Mouse (Mus musculus) fibroblast of lung, adult 2 months (primary cell): ENCODE data around the gene Tmsb15l.
"Not testable (repeated sequence)": the region's sequence is repeated elsewhere in the genome, so short reads cannot be mapped to it uniquely, and the experiment has no call there.

Experiments used
- DNase-seq: peaks from one replicate; pipeline ENCODE4 v3.0.0-alpha.2; 2011; ENCODE audit warnings: low read depth

Tmsb15l gene

DNA sequence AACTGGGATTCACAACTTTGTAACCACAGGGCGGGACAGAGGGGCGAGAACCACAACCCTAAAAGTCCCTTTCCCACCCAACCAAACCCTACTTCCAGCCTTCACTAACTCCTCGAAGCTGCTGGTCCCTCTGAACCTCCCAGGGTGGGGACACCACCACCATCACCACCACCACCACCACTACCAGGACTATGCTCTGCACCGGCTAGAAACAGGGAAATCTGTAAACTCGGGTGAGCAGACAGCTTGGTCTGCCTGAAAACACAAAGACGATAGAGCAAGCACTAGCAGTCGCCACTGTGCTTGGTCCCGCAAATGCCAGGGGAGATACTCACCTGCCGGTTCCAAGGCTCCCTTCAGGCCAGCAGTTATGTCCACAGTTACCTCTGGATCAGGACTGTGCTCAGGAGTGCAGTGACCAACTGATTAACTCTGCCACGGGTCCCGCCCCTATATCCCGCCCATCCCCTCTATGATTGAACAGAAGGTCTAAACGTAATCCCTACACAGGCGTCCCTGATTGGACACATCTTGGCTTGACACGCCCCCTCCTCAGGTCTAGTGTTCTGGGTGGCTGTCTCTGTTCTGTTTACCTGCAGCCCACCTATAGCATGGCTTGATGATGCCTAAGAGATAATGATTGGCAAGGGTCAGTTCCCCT is at the start of gene Tmsb15l, which contains the start of gene Tmsb15b1:
TSS of gene Tmsb15l (minus strand) at position 446 of the 661 bp plus-strand sequence.
TSS of gene Tmsb15b1 (minus strand) at position 451 of the 661 bp plus-strand sequence.
- DNase-seq, result peak; percentile 22

DNA sequence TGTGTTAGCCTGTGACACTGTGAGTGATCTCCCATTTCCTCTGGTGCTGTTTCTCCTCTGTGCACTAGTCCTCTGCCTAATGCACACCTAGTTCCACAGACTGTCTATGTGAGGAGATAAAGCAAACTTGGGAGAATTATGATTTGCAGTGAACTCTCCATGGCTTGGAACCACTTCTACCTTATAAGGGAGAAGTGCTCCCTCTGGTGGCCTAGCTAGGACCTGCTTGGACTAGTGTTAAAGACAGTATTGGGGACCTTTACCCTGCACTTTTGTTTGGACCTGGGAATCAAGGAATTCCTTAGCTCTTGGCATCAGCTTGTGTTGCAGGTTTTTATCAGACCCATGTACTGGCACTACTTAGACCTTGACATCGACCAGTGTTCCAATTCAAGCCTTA is 42.6 kb upstream of the Tmsb15l start:
- no peak for DNase-seq

DNA sequence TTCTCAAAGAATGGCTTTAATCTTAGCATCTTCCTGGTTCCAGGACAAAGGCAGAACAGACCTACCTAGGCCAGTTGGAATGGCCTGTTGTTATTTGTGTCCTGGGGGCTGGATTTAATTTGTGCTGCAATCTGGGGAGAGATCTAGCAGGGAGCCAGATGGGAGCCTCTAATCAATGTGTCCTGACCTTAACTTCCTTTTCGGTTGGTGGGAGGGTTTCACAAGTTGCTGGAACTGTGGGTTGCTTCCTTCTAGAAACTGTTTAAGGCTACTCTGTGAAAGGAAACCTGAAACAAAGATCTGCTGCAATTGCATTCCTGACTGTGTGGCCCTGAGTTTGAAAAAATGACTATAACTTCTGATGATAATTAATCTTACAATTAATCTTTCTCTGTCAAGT is 41.0 kb upstream of the Tmsb15l start:
- DNase-seq, result no peak

DNA sequence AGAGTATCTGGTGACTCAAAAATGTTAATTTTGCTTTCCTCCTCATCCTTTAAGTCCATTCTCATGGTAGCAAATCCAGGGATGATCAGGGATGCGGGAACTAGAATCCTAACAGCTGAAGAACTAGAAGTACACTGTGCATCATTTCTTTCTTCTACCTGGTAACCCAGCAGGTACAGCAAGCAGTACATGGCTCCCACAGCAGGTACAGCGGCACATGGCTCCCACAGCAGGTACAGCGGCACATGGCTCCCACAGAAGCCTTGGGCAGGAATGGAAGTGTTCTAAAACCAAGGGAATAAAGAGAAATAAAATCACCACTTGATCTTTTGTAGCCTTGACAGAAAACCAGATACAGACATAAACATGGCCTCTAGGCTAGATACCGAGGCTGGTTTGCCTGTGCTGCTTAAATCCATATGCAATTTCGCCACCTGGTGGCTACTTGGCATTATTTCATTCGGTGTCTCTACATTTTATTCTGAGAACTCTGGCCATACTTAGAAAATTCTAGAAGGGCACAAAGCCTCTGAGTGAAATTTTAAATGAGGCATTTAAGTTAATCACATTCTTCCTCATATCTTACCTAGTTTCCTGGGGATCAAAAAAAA is 38.5 kb upstream of the Tmsb15l start:
- no peak for DNase-seq

DNA sequence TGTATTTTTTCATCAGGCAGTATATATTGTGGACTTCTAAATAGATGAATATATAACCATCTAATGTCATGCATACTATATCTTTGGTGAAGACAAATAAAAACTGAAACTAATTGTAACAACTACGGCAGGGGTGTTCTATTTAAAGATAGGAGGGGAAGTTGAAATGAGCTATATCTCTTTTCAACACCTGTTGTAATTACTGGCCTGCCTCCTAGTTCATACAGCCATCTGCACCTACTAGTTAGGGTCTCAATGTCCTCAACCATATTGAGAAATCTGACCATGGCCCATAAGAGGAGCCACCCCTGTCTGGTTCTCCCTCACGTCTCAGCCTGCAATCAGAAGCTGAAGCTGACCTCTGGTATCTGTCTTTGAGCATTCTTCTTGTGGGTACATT is 19.6 kb upstream of the Tmsb15l start:
- no peak for DNase-seq

DNA sequence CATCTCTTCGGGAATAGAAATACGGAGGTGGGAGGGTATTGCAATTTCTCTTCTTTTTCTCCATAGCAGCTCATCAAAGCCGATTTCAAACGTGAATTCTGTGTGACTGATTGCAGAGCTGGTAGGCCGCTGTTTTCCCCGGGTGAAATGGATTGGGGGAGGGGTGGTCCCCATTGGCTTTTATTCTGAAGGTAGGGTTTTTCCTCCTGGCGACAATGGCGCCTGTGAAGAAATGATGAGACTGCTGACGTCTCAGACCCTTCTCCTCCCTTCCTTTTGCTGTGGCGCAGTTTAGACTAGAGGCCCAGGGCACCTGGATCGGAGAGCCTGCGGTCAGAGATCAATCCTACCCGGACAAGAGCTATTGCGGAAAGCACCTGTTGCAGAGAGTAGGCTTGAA is 17.0 kb upstream of the Tmsb15l start:
- no peak for DNase-seq

DNA sequence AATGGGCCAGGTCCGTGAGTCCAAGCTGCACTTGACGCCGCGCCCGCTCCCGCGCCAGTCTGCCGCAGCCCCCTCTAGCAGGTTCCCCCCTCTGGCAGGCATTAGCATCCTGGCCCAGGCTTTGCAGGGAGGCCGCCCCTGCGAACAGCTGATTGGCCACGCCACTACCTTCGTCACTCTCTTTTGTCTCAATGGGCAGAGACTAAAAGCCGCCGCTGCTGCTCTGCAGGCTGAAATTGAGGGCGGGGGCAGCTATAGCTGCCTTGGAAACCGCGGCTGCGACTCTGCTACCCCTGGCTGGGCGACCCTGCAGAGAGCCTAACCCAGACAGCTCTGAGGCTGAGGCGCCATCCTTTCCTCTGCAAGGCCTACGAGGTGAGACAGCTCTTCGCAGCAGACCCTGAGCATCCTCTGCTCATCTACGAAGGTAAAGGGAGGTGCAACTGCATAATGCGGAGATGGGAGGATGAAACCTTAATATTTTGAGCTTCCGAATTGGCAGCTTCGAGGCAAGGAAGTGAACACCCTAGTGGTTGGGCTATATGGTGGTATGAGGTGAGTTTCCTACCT is 16.4 kb upstream of the Tmsb15l start, which contains the start of gene Zcchc18:
TSS of gene Zcchc18 (plus strand) at position 178 of the 570 bp plus-strand sequence.
- DNase-seq, result no peak

DNA sequence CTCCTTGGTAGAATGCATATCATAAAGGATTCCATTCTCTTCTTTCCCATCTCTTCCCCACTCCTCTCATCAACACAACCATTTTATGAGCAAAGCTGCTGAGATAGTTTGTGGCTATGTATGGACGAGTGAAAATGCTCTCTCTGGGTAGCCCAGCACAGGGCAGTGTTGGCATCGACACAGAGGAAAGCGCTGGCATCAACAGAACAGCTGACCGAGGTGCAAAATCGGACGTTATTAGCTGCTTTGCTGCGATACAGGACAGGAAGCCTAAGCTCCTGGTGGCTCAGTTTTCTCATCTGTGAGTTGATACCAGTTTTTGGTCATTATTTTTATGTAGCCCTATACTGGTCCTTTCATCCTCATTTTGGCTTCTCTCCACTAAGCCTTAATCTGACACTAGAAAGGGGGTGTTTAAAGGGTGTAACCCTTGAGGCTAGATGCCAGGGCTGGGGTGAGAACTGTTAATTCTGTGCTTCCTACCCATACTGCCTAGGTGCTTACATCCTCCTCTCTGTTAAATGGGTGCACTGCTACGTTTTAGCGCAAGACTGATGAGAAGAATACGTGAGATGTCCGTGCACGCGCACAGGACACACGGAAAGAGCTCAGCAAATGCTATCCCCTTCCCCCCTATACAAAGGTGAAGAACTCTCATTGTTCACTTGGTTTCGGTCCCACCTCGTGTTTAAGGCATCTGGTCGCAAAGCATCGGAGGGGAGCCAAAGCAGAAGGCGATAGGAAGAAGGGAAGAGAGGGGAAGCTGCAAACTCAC is 15.7 kb upstream of the Tmsb15l start:
- DNase-seq, result no peak

DNA sequence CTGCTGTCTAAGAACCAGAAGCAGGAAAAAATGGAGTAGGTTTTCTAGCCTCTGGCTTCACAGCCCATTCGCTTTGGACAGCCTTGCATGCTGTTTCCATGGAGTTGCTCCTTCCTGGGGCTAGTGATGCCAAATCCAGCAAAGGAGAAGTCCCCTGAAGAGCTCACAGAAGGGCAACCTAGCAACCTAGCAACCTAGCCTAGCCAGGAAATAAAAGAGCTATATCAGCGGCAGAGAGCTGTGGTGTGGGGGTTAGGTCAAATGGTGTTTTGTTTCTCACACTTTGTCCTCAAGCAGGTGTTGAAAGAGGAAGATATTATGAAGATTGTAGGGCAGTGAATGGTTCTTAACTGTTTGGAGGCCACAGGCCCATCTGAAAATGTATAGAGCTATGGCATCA is 14.6 kb upstream of the Tmsb15l start:
- no peak for DNase-seq

DNA sequence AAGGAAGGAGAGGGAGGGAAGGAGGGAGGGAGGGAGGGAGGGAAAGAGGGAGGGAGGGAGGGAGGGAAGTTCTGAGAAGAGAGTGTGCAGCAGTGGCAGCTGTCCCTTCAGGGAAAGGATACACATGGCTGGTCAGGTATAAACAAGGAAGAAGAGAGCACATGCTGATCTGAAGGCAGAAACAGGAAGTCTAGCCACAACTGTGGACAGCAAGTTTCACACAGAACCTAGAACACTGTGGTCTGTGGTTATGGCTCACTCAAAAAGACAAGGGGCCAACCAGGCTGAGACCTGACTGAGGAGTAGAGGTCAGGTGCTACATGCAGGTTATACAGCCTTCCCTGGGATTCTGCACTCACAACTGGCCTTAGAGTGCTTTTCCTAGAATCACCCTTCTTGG is 9.4 kb upstream of the Tmsb15l start:
- DNase-seq, result no peak

DNA sequence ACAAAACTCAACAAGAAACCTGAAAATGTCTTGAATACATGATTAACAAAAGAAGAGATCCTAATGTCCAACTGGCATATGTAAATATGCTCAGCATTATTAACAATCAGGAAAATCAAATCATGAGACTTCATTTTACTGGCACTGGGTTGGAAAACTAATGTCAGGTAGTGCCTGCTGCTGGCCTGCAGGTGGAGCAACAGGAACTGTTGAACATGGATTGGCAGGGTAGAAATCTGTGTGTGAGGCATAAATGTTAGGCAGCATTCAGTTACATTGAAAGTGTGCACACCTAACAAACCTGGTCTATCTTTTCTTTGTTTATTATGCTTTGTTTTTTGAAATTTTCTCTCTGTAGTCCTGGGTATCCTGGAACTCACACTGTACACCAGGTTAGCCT is 1.9 kb upstream of the Tmsb15l start:
- no peak for DNase-seq

DNA sequence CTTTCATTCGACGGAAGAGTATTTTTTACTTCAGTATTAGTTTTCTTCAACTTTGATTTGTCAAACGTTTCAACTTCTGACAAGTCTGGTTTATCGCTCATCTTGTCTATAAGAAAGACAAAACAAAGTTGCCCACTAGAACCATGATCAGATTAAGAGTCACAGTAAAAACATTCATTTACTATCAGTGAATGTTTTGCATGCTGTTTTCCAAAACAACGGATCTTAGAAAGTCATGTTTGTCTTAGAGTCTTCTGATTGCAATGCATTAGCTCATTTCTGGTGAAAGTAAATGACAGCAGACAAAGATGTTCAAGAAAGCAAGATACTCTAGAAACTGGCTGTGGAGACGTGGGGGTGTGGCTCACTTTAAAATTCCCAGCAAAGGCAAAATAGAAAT is 1.3 kb downstream of the Tmsb15l start, which contains the start of gene Tmsb15b2:
TSS of gene Tmsb15b2 (minus strand) at position 101 of the 400 bp plus-strand sequence.
- not testable (repeated sequence) for DNase-seq

DNA sequence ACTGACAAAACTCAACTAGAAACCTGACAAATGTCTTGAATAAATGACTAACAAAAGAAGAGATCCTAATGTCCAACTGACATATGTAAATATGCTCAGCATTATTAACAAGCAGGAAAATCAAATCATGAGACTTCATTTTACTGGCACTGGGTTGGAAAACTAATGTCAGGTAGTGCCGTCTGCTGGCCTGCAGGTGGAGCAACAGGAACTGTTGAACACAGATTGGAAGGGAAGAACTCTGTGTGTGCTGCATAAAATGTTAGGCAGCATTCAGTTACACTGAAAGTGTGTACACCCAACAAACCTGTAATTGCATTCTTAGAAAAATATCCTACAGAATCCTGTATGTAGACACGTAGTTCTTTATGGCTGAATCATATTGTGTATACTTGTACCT is 17.0 kb downstream of the Tmsb15l start:
- DNase-seq, result no peak

DNA sequence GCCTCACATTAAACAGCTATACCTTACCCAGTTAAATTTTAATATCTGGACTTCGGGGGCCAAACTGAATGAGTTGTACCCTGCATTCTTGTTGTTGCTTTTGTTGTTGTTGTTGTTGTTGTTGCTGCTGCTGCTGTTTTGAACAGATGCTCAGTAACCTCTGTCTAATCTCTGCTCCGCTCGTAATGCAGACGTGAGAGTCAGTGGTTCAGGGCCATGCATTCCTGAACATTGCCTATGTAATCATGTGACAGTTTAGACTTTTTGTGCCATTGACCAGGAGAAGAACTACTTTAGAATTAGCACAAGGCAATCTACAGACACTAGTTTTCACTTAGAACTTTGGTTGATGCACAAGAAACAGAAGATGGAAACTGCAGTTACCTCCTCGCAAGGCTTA is 18.4 kb downstream of the Tmsb15l start:
- DNase-seq, result not testable (repeated sequence)

DNA sequence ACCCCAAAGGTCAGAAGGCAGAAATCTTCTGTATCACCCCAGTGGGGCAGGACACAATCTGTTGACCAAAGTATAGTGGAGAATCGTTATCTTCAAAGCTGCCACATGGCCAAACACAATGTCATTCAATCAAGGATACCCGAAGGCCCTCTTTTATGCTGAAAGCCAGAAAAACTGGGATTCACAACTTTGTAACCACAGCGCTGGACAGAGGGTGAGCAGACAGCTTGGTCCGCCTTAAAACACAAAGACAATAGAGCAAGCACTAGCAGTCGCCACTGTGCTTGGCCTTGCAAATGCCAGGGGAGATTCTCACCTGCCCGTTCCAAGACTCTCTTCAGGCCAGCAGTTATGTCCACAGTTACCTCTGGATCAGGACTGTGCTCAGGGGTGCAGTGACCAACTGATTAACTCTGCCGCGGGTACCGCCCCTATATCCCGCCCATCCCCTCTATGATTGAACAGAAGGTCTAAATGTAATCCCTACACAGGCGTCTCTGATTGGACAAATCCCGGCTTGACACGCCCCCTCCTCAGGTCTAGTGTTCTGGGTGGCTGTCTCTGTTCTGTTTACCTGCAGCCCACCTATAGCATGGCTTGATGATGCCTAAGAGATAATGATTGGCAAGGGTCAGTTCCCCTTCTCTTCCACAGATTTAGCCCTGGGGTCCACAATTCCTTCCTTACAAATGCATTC is 18.9 kb downstream of the Tmsb15l start:
- DNase-seq, result not testable (repeated sequence)

DNA sequence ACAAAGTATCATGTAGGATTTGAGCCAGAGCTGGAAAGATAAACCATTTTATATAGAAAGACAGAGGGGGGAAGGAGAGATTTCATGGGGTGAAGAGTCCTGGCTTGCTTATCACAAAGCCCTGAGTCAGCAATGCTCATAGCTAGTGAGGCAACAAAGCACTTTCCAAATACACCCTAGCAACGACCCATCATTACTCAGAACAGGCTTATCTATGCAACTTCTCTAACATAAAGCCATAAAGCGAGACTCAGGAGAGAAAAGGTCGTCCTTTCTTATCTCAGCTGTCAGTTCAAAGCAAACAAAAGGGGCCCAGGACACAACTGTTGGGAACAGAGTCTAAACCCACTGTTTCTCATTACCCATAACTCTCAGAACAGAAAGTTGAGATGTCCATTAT is 38.7 kb downstream of the Tmsb15l start:
- no peak for DNase-seq

DNA sequence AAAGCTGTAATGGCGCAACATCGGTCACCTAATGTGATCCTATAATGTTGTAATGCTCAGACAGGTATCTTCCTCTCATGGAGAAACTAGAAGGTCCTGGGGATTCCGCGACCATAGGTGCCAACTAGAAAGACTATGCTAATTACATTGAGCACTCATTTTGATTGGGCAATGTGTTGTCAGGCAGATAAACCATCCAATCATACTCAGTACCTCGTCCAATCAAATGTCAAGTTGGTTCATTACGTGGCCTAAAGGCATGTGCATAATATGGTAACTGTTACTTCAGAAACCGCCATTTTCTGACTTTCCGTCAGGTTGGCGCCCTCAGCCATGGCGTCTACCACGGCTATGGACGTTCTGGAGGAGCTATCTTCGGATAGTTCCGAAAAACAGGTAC is 49.6 kb downstream of the Tmsb15l start, which contains the start of gene H2bfm:
TSS of gene H2bfm (plus strand) at position 295 of the 400 bp plus-strand sequence.
- no peak for DNase-seq

DNA sequence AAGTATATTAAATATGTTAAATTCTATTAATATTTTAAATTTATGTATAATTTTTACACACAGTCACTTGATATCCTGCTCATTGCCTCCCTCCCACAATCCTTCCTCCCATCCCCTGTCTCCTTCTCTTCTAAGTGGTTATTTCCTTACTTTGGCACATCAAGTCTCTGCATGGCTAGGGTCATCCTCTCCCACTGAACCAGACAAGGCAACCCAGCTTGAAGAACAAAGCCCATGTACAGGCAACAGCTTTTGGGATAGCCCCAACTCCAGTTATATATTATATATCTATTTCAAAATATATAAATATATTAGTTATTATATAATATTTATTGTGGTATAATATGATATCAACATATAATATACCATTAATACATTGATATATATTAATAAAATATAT is 50.8 kb downstream of the Tmsb15l start:
- no peak for DNase-seq
